Mouse (Mus musculus): ENCODE measurements around the gene I830077J02Rik.

DNA sequence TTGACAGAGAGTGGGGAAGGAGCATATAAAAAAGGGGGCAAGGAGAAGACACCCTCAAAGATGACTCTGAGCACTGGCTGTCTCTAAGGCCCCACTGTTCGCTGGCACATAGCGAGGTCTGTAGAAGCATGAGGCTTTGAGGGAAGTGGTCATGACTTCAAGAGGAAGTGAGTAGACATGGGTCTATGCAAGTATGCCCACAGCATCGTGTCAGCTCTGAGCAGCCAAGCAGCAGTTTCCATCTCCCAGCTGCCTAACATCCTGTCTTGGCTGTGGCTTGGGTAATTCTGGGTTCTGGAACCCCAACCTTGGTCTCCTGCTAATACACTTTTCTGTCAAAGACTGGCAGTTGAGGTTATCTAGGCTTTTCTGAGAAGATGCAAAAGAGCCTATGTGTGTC is 31.7 kb downstream of the I830077J02Rik start:
- TF ChIP-seq CTCF (IDR thresholded peaks at IDR 0.05; ENCODE audit: low read depth, low read length), result no peak
- no peak for TF ChIP-seq POLR2A (IDR thresholded peaks at IDR 0.05; ENCODE audit: borderline replicate concordance, low read depth, low read length)

Data from bone marrow macrophage, adult 2 months (primary cell).